Mouse (Mus musculus) layer of hippocampus, postnatal 36 days (tissue): Measurements from ENCODE around the gene Krtap9-5. TPM values are rescaled to one million over a fixed set of nuclear protein-coding genes. Genes with fewer than 3 reads are reported as not detected.

ENCODE experiments used
- DNase-seq, 2 experiments: peaks; one replicate each; pipeline ENCODE4 v3.0.0; 2022
- total RNA-seq, 2 experiments: library from RNA; stranded (reverse); gene quantifications; 2 replicates each; pipeline ENCODE4 v1.2.3; 2021

The Krtap9-5 gene
- not detected for total RNA-seq

DNA sequence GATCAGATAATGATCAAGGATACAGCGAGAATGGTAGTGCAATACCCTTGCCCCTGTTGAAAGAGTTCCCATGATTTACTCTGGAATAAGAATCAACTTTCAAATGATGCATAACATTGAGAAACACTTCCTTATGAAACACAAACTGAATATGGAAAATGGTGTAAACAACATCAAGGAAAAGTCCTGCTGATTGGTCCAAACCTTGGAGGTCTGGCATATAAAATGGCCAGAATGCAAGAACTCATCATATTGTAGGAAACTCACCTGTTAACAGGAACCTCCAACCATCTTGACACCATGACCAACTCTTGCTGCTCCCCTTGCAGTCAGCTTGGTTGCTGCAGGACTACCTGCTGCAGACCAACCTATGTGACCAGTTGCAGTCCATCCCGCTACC, at the start of gene Krtap9-5:
Krtap9-5 (plus strand) TSS at position 301 of the 400 bp plus-strand sequence.
- DNase-seq, result no peak

DNA sequence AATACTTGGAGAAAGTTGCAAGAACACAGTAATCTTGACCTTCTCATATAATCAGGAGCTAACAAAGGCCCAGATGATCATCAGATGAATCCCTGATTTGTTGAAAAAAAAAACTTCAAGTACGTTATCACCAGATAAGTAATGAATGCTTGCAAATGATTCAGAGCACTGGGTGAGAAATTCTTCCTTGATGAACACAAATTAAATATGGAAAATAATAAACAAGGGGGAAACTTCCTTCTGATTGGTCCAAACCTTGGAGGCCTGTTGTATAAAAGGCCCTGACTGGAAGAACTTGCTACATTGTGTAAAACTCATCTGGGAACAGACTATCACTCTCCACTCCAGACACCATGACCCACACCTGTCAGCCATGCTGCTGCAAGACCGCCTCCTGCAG, 40.7 kb upstream of the Krtap9-5 start, which contains the start of gene Krtap31-1:
Krtap31-1 (plus strand) TSS at position 301 of the 400 bp plus-strand sequence.
- DNase-seq, result no peak

DNA sequence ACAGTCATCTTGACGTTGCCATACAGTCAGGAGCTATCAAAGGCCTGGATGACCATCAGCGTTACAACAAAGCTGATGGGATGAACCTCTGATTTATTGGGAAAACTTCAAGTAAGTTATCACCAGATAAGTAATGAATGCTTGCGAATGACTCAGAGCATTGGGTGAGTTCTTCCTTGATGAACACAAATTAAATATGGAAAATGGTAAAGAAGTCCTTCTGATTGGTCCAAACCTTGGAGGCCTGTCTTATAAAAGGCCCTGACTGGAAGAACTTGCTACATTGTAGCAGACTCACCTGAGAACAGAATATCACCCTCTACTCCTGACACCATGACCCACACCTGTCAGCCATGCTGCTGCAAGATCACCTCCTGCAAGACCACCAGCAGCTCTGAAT, 33.8 kb upstream of the Krtap9-5 start, which contains the start of gene Gm11565:
Gm11565 (plus strand) TSS at position 301 of the 400 bp plus-strand sequence.
- DNase-seq, result no peak

DNA sequence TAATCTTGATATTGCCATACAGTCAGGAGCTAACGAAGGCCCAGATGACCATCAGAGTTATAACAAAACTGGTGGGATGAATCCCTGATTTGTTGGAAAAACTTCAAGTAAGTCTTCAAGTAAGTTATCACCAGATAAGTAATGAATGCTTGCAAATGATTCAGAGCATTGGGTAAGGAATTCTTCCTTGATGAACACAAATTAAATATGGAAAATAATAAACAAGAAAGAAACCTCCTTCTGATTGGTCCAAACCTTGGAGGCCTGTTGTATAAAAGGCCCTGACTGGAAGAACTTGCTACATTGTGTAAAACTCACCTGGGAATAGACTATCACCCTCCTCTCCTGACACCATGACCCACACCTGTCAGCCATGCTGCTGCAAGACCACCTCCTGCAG, 12.3 kb upstream of the Krtap9-5 start, which contains the start of gene Krtap31-2:
Krtap31-2 (plus strand) TSS at position 301 of the 400 bp plus-strand sequence.
- no peak for DNase-seq

DNA sequence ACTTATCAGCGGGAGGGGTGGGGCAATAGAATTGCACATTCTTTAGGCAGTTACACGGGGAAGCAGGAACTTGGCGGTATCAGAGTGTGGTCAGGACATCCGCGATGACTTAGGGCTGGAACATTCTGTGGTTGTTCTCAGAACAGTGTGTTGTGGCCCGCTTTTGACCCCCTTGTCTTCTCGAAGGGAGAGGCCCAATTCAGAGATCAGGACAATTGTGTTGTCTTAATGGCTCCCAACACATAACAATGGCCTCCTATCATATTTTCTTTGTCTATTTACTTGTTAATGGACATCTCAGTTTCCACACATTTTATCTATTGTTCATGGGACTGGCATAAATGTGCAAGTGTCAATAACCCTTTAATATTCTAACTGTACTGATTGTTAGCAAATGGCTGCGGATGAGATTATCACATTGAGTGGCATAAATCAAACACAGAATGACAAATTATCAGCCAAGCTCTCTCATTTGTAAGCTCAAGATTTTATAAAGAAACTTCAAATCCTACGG, 10.5 kb upstream of the Krtap9-5 start:
- no peak for DNase-seq

DNA sequence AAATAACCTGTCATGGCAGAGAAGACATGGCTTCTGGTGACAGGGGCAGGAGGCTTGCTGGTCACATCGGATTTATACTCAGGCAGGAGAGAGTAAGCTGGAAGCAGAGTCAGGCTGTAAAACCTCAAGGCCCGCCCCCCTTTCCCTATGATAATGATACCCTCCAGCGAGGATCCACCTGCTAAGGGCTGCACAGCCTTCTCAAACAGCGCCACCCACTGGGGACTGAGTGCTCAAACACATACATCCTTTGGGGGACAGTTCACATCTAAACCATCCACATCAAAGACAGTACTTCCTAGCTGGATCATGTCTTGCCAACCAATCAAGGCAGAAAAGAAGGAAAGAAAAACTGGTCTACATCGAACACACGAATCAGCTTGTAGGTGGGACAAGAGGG, 15.9 kb downstream of the Krtap9-5 start:
- DNase-seq, result no peak

DNA sequence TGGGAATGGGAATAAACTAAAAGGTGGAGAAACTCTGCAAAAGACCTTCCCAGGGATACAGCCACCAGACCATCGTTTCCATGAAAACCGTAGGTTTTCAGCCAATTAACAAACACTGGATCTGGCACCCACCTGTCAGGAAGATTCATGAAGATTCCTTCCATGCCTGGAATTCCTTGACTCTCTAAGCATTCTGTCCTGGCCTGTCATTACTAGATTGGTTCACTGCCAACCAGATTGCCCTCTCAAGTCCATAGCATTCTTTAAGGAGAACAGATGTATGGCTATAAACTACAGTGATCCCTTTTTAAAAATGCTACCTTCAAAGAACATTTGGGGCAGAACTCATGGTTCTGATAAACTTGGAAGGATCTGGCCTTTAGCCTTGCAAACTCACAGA, 17.7 kb downstream of the Krtap9-5 start:
- no peak for DNase-seq

DNA sequence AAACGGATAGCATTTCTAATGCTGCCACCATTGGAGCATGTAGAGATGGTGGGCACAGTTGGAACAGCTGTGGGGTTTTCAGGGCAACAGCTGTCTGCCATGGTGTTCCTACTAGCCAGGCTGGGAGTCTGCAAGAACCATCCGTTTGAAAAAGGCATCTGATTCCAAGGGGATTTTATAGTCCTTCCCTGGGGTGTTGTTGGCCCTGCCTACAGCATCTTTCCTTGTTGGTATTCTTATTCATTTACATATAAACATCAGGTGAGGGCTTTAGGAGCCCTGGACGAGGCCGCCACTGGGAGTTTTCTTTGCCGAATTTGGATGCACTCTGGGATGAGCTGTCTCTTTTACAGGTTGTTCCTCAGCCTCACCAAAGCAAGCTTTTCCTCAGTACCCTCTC, 30.7 kb downstream of the Krtap9-5 start, which contains the start of gene Krtap29-1:
Krtap29-1 (minus strand) TSS at position 101 of the 400 bp plus-strand sequence.
- DNase-seq, result no peak

DNA sequence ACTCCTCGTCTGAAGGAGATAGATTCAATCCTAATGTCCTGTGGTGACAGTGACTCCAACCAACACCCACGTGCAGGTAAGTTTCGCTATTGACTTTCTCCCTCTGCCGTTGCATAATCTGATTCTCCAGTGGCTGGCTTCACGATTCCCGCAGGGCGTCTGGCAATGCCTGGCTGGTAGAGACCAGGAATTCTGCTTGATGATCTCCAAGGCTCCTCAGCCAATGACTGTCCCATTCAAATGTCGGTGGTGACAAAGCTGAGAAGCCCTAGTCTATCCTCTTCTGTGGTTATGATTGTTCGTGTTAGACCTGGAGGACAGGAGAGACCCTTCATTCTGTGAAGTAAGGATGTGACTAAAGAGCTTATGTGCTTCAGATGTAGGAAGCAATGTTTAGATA, 34.5 kb downstream of the Krtap9-5 start:
- DNase-seq, result no peak

DNA sequence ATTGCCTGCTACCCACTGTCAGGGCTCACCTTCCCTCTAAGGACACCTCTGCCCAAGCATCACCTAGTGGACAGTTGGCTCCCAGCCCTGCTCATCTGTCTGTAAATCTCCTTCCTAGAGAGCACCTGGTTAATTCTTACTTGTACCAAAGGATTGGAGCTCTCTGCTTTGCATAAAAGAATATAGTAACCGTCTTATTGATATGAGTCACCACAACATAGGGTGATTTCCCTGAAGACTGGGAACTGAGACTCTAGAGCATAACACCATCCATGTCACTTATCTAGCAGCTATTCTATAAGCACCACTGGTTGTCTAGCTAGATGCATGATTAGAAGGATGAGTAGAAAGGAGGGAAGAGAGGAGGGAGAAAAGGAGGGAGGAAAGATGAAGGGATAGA, 35.2 kb downstream of the Krtap9-5 start:
- DNase-seq, result no peak

DNA sequence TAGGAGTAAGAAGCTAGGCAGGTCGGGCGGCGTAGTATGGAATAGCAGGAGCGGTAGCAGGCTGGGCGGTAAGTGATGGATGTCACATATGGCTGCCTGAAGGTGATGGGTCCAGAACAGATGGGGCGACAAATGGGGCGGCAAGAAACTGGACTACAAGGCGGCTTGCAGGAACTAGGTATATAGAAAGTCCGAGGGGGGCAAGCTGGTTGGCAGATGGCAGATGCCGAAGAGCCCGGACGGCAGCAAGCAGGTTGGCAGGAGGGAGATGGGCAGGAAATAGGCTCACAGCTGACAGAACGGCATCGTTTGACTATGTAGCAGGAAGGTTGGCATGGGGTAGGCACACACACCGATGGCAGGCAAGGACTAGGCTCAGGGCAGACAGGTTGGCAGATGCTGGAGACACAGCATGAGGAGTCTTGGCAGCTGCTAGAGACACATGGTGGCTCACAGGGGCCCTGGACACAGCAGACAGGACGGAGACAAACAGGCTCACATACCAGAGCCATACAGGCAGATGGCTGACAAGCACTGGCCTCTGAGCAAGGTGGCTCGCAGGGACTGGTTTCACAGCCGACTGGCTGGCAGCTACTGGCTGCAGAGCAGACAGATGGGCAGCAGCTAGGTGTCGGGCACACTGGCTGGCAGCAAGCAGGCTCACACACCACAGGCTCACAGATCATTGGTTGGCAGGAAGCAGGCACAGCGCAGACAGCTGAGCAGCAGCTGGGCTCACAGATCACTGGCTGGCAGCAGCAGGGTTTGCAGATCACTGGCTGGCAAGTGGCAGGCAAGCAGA, 37.2 kb downstream of the Krtap9-5 start:
- peak; percentile 27 to 41 for DNase-seq

DNA sequence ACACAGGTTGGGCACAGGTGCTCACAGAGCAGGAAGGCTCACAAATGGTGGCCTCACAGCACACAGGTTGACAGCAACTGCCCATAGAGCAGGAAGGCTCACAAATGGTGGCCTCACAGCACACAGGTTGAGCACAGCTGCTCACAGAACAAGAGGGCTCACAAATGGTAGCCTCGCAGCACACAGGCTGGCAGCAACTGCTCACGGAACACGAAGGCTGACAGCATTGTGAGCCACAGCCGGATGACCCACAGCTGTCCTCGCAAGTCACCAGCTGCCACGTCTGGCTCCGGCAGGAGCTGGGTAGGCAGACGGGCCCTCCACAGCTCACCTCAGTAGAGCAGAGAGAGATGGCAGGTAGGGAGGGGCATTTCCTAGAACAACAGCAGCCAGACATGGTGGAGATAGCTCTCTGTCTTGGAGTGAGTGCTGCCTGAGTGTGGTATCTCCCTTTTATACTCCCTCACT, 37.9 kb downstream of the Krtap9-5 start, which contains the start of gene Krtap16-1:
Krtap16-1 (minus strand) TSS at position 418 of the 468 bp plus-strand sequence.
- DNase-seq, result no peak

DNA sequence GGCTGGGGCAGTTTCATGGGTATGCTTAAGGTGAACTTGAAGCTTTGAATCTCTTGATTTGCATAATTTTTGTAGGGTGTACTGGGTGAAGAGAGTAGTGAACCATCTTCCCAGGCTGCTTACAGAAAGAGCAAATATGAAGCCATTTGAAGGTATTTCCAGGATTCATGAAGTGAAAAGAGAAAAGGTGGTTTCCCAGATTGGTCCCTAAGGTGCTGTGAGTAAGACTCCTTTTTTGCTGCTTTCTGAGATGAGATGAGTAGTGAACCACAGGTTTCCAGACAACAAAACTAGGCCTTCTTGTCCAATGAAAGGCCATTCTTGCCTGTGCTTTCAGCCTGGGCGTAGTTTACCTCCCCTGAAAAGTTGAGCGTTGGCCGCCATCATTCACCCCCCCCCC, 40.3 kb downstream of the Krtap9-5 start:
- DNase-seq, result no peak

DNA sequence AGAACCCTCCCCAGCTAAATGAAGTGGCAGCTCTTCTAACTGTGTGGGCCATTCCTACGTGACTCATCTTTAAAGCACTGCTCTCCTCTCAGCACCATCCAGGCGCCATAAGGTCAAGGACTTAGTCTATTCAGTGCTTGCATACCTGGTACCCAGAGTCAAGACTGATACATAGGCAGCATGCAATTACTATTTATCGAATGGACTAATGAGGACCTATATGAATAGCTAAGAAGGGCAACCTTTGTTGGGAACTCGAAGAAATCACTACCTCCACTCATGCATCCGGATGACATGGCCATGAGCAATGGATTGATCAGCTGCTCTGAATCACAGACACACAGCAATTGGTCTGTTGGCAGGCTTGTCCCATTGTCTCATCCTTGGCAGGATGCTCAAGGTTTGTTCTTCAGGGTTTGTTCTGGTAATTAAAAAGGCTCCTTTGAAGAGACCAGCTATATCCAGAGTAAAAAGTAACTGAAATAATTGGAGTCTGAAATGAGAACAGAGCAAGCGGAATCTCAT, 41.7 kb downstream of the Krtap9-5 start:
- no peak for DNase-seq

DNA sequence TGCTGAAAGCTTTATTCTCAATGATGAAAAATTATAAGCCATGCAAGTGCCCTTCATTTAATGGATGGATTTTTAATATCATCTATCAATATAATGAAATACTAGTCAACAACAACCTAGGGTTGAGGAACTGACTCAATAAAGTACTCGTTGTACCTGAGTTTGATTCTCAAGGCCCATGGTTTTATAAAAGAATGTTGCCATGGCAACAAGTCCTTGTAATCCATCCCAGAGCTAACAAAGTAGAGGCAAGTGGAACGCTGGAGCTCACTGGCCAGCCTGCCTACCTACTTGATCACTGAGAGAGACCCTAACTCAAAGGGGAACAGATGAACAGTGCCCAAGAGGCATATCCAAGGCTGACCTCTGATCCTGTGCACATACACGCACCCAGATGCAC, 42.3 kb downstream of the Krtap9-5 start:
- no peak for DNase-seq

DNA sequence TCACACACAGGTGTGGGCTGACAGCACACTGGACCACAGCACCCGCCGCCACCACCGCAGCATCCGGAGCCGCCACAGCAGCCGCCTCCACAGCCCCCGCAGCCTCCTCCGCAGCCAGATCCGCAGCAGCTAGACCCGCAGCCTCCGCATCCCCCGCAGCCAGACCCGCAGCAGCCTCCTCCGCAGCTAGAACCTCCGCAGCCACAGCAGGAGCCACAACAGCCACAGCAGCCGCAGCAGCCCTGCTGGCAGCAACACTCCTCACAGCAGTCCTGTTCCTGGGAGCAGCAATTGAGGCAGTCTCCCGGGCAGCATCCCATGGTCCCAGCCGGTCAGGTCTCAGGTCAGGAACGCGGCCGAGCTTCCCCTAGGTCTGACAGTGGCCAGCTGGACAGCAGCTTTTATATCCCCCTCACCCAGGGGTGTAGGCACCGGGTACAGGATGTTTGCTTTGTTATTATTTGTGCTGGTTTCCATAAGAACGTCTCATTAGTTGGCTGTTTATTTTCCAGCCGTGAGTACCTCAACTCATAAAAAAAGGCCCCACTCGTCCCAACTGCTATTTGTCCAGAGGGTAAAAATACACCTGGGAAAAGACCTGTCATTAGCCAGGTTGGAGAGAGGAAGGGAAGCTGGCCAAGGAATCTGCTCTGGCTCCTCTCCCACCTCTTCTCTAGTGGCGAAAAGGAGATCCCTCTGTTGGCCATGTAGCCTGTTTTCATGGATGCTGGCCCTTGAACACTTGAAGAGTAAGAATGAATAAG, 45.5 kb downstream of the Krtap9-5 start, which contains the start of gene Krtap17-1:
Krtap17-1 (minus strand) TSS at position 375 of the 764 bp plus-strand sequence.
- DNase-seq, result no peak

DNA sequence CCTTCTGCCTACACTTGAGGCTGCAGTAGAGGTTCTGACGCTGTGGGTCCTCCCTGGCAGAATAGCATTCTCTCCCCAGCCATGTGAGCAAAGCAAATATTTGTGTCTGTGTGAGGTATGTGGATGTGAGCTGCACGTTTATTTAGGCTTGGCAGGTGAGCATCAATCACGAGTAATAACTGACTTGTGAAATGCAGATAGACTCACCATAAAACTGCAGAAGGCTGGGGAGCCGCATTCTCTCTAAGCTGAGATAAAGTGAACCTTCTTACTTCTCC, 46.0 kb downstream of the Krtap9-5 start:
- no peak for DNase-seq

DNA sequence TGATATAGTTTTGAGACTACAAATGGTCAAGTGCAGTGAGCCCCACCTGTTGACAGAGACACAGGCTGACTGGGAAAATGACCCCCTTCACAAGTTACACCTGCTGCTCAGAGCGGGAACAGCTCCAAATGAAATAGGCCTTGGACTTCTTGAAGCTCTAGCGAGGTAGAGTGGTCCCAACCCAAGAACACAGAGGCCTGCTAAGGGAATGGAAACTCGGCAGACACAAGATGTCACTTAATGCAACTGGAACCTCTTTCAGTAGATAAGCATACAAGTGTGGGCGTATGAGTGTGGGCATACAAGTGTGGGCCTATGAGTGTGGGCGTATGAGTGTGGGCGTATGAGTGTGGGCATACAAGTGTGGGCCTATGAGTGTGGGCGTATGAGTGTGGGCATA, 50.8 kb downstream of the Krtap9-5 start:
- no peak for DNase-seq
